Mouse (Mus musculus): Measurements from ENCODE around the gene Slc1a5.

Gene Slc1a5

GRCm38 (mm10) chr7:16783224-16783688, 2.1 kb downstream of the Slc1a5 start:
- peak in 1 of 2 experiments; percentile 48 for DNase-seq

- DNase-seq: peak in 1 of 2 experiments; percentile 28
These were observed 2.7 kb downstream of the Slc1a5 start for GRCm38 (mm10) chr7:16783758-16784415.

- DNase-seq: no peak
These were observed 3.4 kb downstream of the Slc1a5 start for GRCm38 (mm10) chr7:16784498-16784976.

- DNase-seq: no peak
These were observed 4.5 kb downstream of the Slc1a5 start for GRCm38 (mm10) chr7:16785541-16786083.

- no peak for DNase-seq
These were observed 11.2 kb downstream of the Slc1a5 start for GRCm38 (mm10) chr7:16792316-16792715.

GRCm38 (mm10) chr7:16793010-16793725, 12.0 kb downstream of the Slc1a5 start:
- no peak for DNase-seq

GRCm38 (mm10) chr7:16794886-16795285, 13.7 kb downstream of the Slc1a5 start:
- peak in 1 of 2 experiments; percentile 26 for DNase-seq

- DNase-seq: no peak
These were observed 23.4 kb downstream of the Slc1a5 start for GRCm38 (mm10) chr7:16804409-16805028.

GRCm38 (mm10) chr7:16807936-16808335, 26.8 kb downstream of the Slc1a5 start:
- DNase-seq: no peak

- DNase-seq: no peak
These were observed 27.5 kb downstream of the Slc1a5 start for GRCm38 (mm10) chr7:16808647-16809046.

GRCm38 (mm10) chr7:16809739-16810138, 28.6 kb downstream of the Slc1a5 start:
- DNase-seq: no peak

GRCm38 (mm10) chr7:16810399-16810919, 29.3 kb downstream of the Slc1a5 start:
- no peak for DNase-seq

GRCm38 (mm10) chr7:16810920-16811648, 29.9 kb downstream of the Slc1a5 start:
- no peak for DNase-seq

GRCm38 (mm10) chr7:16811649-16812070, 30.5 kb downstream of the Slc1a5 start:
- no peak for DNase-seq

GRCm38 (mm10) chr7:16812505-16812904, 31.4 kb downstream of the Slc1a5 start:
- DNase-seq: no peak

GRCm38 (mm10) chr7:16815351-16815941, 34.3 kb downstream of the Slc1a5 start, which contains the start of gene Strn4:
TSS of gene Strn4 (plus strand) at chr7:16815889.
- DNase-seq: no peak

GRCm38 (mm10) chr7:16816078-16816474, 34.9 kb downstream of the Slc1a5 start:
- DNase-seq: peak; percentile 70 to 73

GRCm38 (mm10) chr7:16816475-16817122, 35.5 kb downstream of the Slc1a5 start, which contains the start of gene Fkrp:
TSS of gene Fkrp (minus strand) at chr7:16816732.
- peak; percentile 29 to 43 for DNase-seq

GRCm38 (mm10) chr7:16817693-16818092, 36.6 kb downstream of the Slc1a5 start:
- no peak for DNase-seq

- no peak for DNase-seq
These were observed 38.7 kb downstream of the Slc1a5 start for GRCm38 (mm10) chr7:16819794-16820193.

GRCm38 (mm10) chr7:16820271-16820763, 39.2 kb downstream of the Slc1a5 start:
- no peak for DNase-seq

Measured in thymus, adult 18-20 months (tissue).